Mouse (Mus musculus): ENCODE results near the gene Ntmt1. TPM values are rescaled to one million over a fixed set of nuclear protein-coding genes. Genes with fewer than 3 reads are reported as not detected.
A peak's percentile ranks its signal among the peaks of the same experiment; 100 is the strongest.

Gene Ntmt1
- total and polyA plus RNA-seq, 2 experiments from 2014 or later: 87.6 to 106 TPM

DNA sequence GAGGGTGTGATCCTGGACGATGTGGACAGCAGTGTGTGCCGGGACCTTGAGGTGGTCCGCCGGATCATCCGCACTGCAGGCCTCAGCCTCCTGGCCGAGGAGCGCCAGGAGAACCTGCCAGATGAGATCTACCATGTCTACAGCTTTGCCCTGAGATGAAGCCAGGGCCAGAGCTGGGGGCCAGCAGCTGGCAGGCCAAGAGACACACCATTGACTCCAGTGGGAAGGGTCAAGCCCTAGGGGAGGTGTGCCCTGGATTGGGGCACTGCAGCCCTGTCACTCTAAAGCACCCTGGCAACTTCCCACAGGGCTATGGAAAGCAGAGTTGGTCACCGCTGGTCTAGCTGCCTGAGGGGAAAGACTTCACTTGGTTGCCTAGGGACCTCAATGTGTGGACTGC is 14.8 kb downstream of the Ntmt1 start:
- no peak for ATAC-seq
- Histone ChIP-seq H3K9ac (no peak overlapping the region), H3K4me2 (ENCODE audit: low read depth) (no peak overlapping the region), H3K27me3 (ENCODE audit: insufficient read depth, low read length) (no peaks in the 10 kb centered on the region), H3K36me3 (ENCODE audit: insufficient read depth) (peaks cover 56% of the 10 kb centered on the region), H3K4me3 (ENCODE audit: low read depth, low read length) (no peak overlapping the region), H3K27ac (ENCODE audit: low read depth, low read length) (no peak overlapping the region), H3K9me3 (ENCODE audit: low read length) (no peaks in the 10 kb centered on the region), H3K4me1 (ENCODE audit: insufficient read depth) (0 out of 2 replicates have a peak, but pooled peaks cover 6% of the 10 kb centered on the region)
- WGBS: 93% methylated on average over 8 of the region's 8 CpGs
- TF ChIP-seq CTCF (IDR thresholded peaks at IDR 0.05; ENCODE audit: low read depth): no peak
- DNase-seq: no peak

DNA sequence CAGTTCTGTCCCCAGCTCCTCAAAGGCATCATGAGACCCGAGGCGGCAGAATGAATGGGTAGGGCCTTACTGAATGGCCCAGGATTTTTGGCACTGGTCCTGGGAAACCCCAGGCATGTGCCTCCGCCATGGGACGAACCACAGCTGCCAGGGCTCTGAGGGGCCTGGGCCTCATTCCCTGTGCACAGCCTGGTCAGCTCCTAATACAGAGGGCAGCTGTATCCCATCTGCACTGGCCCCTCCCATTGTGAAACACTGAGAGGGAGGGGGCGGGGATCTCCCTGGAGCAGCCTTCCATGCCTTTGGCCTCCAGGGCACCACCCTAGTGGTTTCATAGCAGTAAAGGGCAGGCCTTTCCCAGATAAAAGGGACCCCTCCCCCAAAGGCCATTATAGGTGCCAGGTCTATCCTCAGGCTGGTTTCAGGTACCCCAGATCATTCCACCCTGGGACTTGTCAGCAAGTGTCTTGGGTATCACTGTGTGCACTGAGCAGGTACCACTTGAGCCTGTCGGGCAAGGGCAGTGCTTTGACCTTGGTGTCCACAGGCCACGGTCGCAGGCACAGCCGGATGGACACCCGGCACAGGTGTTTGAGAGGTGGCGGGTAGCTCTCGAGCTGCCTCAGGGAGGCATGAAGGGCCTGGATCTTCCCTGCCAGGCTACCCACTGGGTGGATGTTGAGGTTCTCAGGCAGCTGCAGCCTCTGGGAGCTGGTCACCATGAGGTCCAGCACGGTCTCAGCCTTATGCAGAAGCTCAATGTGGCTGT is 15.9 kb downstream of the Ntmt1 start:
- WGBS: 62% methylated on average over 13 of the region's 13 CpGs
- no peak overlapping the region for H3K27ac ChIP-seq (ENCODE audit: low read depth, low read length)
- H3K4me1 ChIP-seq (ENCODE audit: insufficient read depth): 0 out of 2 replicates have a peak, but pooled peaks cover 6% of the 10 kb centered on the region
- H3K9me3 ChIP-seq (ENCODE audit: low read length): no peaks in the 10 kb centered on the region
- no peak overlapping the region for H3K4me3 ChIP-seq (ENCODE audit: low read depth, low read length)
- peaks cover 53% of the 10 kb centered on the region for H3K36me3 ChIP-seq (ENCODE audit: insufficient read depth)
- no peak overlapping the region for H3K4me2 ChIP-seq (ENCODE audit: low read depth)
- 0 out of 2 replicates have a peak, but pooled peaks have one; percentile 2 for TF ChIP-seq CTCF (IDR thresholded peaks at IDR 0.05; ENCODE audit: low read depth)
- H3K9ac ChIP-seq: no peak overlapping the region
- ATAC-seq (peak; percentile 50), DNase-seq (peak; percentile 67)
- no peaks in the 10 kb centered on the region for H3K27me3 ChIP-seq (ENCODE audit: insufficient read depth, low read length)

DNA sequence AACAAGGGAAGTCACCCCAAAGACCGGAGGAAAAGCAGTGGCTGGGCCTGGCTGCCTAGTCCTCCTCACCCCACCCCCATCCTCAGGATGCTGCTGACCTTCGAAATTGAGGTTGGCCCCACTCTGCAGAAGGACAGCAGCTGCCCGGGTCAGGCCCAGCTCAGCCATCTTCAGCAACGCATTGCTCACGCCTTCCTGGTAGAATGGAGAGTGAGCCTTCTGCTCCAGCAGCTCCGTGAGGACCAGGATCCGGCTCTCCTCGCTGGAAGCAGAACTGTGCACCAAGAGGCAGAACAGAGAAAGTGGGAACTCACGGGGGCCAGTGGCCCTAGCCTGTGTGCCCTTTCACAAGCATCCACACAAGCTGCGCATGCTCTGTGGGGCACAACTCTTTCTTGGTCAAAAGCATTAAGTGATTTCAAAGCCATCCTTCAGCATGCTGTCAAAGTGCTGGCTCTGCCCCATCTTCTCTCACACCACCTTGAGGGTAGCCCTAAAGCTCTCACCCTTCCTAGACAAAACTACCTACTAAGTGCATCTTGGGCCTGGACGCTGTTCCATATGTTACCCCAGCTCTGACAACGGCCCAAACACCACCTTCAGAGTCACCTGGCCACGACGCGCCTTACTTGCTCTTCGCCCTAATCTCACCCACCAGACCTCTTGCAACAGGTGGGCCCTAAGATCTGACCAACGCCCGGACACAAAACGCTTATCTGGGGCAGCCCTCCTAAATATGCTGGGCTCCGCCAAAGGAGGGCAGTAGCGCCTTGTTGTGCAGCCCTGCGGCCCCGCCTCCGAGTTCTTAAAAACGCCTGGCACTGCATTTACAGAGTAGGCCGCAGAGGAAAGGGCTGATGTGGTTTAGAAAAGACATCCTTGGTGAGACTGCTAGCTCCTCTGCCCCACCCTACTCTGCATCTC is 19.5 kb downstream of the Ntmt1 start:
- peak; percentile 54 for TF ChIP-seq CTCF (IDR thresholded peaks at IDR 0.05; ENCODE audit: low read depth)
- H3K27ac ChIP-seq (ENCODE audit: low read depth, low read length): peak overlapping the region; percentile 79
- H3K9me3 ChIP-seq (ENCODE audit: low read length): no peaks in the 10 kb centered on the region
- peak overlapping the region; percentile 91 for H3K9ac ChIP-seq
- H3K36me3 ChIP-seq (ENCODE audit: insufficient read depth): peaks cover 31% of the 10 kb centered on the region
- peak; percentile 5; the same call in 1 of the 2 replicates for ATAC-seq
- WGBS: 37% methylated on average over 26 of the region's 26 CpGs
- H3K4me1 ChIP-seq (ENCODE audit: insufficient read depth): 0 out of 2 replicates have a peak, but pooled peaks cover 6% of the 10 kb centered on the region
- H3K4me3 ChIP-seq (ENCODE audit: low read depth, low read length): peak overlapping the region; percentile 90
- peak overlapping the region; percentile 92 for H3K4me2 ChIP-seq (ENCODE audit: low read depth)
- DNase-seq: peak; percentile 59
- no peaks in the 10 kb centered on the region for H3K27me3 ChIP-seq (ENCODE audit: insufficient read depth, low read length)

DNA sequence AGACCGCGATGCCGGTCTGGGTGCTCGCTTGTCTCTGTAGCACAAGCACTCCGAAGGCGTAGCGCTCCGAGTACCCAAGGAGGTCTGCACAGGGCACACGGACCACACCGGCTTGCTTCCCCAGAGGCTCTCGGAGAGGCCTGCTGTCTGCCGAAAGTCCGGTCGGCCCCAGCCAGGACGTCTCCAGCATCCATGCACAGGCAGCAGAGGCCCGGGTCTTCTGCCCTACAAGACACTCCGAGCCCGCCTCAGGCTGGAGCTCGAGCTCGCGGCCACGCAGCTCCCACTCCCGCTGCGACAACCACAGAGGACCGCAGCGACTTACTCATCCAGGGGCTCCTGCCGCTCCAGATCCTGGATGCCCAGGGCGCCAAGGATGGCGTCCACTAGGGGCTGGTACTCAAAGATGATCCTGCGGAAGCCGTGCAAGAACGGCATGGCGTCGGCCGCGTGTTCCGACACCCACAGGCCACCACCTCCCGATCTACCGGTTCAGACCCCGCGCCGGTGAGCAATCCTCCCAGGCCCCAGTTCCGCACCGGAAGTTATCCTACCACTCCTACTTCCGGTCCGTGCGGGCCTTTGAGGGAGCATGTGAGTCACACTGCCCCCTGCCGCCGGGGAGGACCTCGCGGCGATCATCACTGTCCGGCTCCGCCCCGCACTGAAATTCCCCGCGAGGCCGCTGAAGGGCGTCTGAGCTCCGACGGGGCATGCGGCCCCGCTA is 20.3 kb downstream of the Ntmt1 start:
- Histone ChIP-seq H3K36me3 (ENCODE audit: insufficient read depth) (peaks cover 23% of the 10 kb centered on the region), H3K9ac (peak overlapping the region; percentile 91), H3K27ac (ENCODE audit: low read depth, low read length) (peak overlapping the region; percentile 79), H3K4me3 (ENCODE audit: low read depth, low read length) (peak overlapping the region; percentile 90), H3K9me3 (ENCODE audit: low read length) (no peaks in the 10 kb centered on the region), H3K4me1 (ENCODE audit: insufficient read depth) (0 out of 2 replicates have a peak, but pooled peaks cover 6% of the 10 kb centered on the region), H3K4me2 (ENCODE audit: low read depth) (peak overlapping the region; percentile 92), H3K27me3 (ENCODE audit: insufficient read depth, low read length) (no peaks in the 10 kb centered on the region)
- ATAC-seq (peak; percentile 95), DNase-seq (peak; percentile 95)
- WGBS: 1% methylated on average over 63 of the region's 63 CpGs
- peak; percentile 96 for TF ChIP-seq CTCF (IDR thresholded peaks at IDR 0.05; ENCODE audit: low read depth)

DNA sequence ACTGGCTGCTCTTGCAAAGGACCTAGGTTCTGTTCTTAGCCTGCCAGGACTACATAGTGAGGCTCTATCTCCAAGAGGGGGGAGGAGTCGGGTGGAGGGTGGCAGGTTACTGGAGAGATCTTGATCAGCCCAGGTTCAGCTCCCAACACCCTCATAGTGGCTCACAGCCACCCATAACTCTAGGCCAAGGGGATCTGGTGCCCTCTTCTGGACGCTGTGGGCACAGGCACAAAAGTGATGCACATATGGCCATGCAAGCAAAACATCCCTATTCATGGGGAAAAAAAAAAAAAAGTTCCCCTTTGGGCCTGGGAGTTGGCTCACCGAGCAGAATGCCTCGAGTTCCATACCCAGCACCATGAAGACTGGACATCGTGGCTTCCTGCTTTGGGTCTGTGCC is 21.7 kb downstream of the Ntmt1 start:
- Histone ChIP-seq H3K9ac (no peak overlapping the region), H3K4me1 (ENCODE audit: insufficient read depth) (0 out of 2 replicates have a peak, but pooled peaks cover 6% of the 10 kb centered on the region), H3K27ac (ENCODE audit: low read depth, low read length) (no peak overlapping the region), H3K27me3 (ENCODE audit: insufficient read depth, low read length) (no peaks in the 10 kb centered on the region), H3K9me3 (ENCODE audit: low read length) (no peaks in the 10 kb centered on the region), H3K4me3 (ENCODE audit: low read depth, low read length) (no peak overlapping the region), H3K4me2 (ENCODE audit: low read depth) (no peak overlapping the region), H3K36me3 (ENCODE audit: insufficient read depth) (peaks cover 9% of the 10 kb centered on the region)
- WGBS: 39% methylated on average over 5 of the region's 5 CpGs
- no peak for ATAC-seq
- peak; percentile 45 for DNase-seq
- peak; percentile 59 for TF ChIP-seq CTCF (IDR thresholded peaks at IDR 0.05; ENCODE audit: low read depth)

DNA sequence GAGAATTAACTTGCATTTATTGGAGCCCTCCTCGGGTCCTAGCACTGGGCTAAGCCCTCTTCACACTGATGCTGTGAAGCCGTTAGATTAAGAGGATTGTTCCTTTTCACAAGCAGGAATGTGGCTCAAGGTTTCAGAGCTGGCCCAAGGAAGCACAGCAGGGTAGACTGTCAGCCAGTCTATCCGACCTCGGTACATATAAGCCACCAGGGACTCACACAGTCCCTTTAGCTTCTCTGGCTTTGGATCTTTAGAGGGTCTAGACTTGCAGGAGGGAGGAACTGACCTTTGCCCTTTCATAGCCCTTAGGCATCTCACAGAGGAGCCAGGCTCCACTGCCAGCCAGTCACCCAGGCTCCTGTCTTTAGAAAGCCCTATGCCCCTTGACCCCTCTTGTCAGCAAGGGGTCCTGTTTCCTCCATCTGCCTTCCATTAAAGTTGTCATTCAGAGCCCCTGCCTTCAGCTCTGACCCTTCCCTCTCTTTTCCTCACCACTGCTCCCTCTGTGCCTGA is 22.7 kb downstream of the Ntmt1 start, which contains the start of gene Asb6:
Gene Asb6, minus strand, starts transcription at position 51 of the 513 bp plus-strand sequence.
- Histone ChIP-seq H3K4me2 (ENCODE audit: low read depth) (no peak within 1 kb of the TSS), H3K36me3 (ENCODE audit: insufficient read depth) (peaks cover 1% of the 10 kb centered on the region; the same call in 1 of the 2 replicates), H3K27me3 (ENCODE audit: insufficient read depth, low read length) (no peaks in the 10 kb centered on the region), H3K9me3 (ENCODE audit: low read length) (no peaks in the 10 kb centered on the region), H3K27ac (ENCODE audit: low read depth, low read length) (no peak within 1 kb of the TSS), H3K4me3 (ENCODE audit: low read depth, low read length) (no peak within 1 kb of the TSS), H3K4me1 (ENCODE audit: insufficient read depth) (0 out of 2 replicates have a peak, but pooled peaks cover 6% of the 10 kb centered on the region), H3K9ac (no peak within 1 kb of the TSS)
- no peak for DNase-seq
- no peak for ATAC-seq
- 9% methylated on average over 4 of the region's 4 CpGs for WGBS
- no peak for TF ChIP-seq CTCF (IDR thresholded peaks at IDR 0.05; ENCODE audit: low read depth)
